Mouse (Mus musculus): ENCODE data around the gene Rbfox3.

The Rbfox3 gene

DNA sequence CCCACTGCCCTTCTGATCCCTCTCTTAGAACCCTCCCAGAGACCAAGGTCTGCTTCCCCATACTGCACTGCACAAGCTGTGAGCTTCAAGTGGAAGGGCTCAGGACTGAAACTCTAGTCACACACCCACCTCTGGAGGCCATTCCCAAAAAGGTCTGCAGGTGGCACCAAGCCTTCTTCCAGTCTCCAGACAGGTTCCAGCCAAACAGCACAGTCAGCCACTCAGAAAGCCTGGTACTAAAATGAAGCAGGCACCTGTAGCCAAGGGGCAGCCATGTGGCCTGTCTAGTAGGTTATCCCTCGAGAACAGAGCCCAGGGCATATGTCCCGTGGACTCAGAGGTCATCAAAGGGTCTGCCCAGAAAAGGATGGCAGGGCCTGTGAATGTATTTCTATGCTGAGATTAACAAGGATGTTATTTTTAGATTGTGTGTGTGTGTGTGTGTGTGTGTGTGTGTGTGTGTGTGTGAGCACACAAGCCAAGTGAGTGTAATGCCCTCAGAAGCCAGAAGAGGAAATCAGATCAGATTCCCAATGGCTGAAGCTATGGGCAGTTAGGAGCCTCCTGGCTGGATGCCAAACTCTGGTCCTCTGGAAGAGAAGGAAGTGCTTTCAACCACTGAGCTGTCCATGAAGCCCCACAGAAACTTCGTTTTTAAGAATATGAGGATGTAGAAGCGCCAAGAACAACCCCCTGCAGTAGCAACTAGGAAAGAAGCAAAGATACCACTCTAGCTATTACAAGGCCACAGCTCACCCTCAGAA, at the start of gene Rbfox3:
Gene Rbfox3 (minus strand): TSS at position 291 of the 764 bp plus-strand sequence.
- DNase-seq (ENCODE audit: low spot score): no peak

DNA sequence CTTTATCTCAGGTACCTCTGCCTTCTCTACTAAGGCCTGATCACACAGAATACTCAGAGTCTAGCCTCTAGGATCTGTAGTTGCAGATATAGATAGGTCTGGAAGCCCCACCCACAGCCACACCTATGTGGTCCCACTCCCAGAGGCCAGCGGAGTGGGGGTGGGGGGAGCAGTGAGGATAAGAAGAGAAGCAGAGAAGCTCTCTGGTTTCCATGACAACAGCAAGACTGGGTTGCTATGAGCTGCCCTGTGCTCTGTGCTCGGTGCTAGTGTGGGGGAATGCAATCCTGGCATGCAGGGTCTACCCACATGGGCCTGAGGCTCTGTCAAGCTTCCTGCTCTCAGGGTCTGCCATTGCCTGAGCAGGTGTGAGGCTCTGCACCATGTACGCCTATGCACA, 49.3 kb upstream of the Rbfox3 start:
- DNase-seq (ENCODE audit: low spot score): no peak

DNA sequence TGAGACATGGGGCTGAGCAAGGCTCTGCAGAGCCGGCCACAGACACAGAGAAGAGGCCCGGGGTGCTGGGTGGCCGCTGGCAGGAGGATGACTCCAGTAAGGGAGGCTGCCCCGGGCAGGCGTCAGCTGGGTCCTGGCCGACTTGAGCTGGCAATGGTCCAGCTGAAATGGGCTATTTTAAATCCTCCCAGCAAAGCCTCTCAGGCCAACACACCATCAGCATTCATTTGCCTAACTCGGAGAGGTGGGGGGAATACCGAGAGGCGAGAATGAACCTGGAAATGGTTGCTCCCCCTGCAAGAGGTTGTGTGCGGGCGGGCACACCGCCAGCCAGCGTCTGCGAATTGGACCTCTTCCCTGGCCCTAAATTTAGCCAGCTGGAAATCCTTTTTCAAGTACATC, 45.7 kb upstream of the Rbfox3 start:
- no peak for DNase-seq (ENCODE audit: low spot score)

DNA sequence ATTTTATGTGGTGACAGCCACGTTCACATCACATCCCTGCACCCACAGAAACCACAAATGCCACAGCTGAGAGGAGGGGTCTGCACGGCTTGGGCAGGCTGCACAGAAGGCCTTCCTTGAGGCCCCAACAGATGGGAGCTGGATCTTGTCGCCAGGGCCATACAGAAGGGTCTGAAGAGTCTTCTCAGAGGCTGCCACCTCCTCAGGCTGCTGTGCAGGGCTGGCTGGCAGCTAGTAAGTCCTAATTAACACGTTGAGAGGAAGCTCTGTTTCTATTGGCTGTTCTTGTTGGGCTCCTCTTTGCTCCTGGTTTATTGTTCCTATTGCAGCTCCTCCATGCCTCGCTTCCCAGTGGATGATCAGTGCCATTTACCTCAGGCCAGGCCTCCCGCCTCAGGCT, 43.6 kb upstream of the Rbfox3 start:
- DNase-seq (ENCODE audit: low spot score): no peak

DNA sequence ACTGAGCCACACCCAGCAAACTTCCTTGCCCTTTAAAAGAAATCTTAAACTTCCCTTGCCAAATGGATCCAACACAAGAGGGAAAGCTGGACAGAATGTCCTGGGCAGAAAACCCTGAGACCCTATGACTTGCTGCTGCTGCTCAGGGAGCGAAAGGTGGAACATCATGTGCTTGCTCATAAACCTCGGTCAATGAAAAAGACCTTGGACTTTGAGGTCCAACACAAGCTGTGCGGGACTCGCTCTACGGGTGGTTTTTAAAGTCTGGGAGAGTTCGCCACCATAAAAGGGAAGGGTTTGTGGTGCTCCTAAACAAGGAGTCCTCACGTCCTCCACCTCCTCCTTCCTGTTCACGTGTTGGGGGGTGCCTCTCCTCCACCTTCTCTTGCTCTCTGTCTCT, 34.5 kb upstream of the Rbfox3 start:
- no peak for DNase-seq (ENCODE audit: low spot score)

DNA sequence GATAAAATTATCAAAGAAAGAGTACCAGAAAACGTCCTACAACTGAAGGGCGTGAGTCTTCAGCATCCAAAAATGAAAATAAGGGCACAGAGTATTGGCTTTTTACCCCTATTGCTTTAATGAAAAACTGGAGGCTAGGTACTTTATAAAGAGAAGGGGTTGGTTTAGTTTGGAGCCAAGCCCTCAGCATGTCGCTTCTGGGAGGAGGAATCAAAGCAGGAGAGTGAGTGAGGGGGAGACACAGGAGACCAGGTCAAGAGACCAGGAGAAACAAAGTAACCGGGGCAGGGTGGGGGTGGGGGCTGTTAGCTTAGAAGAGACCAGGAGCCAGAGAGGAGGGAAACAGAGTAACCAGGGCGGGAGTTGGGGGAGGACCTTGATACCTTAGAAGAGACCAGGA, 29.9 kb upstream of the Rbfox3 start:
- no peak for DNase-seq (ENCODE audit: low spot score)

DNA sequence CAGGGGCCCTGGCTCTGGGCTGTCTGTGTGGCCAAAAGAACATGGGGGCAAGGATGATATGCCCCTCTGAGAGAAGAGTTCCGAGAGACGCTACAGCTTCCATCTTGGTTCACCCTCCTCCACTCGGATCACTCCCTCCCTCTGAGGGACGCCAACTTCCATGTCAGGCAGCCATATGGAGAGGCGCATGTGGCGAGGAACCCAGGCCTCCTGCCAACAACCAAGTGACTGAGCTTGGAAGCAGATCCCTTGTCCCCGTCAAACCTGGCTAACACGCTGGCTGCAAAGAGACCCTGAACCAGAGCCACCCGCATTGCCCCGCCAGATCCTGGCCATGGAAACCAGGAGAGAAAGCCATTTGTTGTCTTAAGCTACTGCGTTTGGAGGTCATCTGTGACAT, 29.1 kb upstream of the Rbfox3 start:
- DNase-seq (ENCODE audit: low spot score): peak; percentile 55

DNA sequence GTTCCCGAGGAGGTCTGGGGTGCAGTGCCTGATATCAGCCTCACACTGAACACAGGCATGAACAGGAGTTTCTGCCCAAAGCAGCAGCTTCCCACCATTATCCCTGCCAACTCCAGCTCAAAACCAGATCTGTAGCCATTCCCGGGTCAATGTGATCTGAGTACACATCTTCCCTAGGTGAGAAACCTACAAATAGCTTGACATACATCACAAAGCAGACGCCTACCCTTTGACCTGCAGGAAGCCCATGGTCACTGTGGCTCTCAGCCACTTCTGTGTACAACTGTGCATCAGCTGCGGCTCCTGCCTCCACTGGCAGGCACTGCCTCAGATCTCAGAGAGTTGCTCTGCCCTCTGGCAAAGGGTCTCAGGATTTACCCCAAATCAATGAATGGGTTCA, 28.3 kb upstream of the Rbfox3 start:
- no peak for DNase-seq (ENCODE audit: low spot score)

DNA sequence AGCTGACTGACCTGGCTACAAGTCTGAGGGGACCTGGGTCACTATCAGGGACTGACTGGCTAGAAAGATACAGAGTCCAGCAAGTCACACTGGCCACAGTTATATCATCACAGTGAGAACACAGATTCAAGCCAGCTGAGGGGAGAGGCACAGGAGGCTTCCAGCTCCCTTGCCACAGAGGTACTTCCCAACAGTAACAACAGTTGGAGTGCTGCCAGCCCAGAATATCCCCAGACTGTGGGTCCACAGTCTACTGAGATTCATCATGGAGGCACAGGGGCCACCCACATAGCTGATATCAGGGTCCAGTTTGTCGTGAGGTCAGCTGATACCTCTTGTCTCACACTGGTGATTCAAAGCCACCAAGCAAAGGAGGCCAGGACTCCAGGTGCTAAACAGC, 23.5 kb upstream of the Rbfox3 start:
- no peak for DNase-seq (ENCODE audit: low spot score)

DNA sequence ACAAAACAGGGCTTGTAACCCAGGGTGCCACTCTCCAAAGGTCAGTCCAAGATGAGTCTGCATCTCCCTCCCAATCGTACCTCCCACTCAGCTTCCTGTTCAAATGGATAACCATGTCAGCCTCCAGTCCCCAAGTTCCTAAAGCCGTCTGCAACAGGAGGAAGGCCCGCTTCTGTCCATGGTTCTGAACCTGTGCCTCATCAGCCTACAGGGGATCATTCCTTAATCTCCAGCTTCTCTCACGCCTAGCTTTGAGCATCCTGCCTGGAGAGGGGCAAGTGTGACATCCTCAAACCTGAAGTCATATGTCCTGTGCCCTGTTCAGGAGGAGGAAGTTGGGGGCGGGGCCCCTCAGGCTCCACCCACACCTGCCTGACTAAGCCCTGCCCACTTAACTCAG, 15.7 kb upstream of the Rbfox3 start:
- DNase-seq (ENCODE audit: low spot score): no peak

DNA sequence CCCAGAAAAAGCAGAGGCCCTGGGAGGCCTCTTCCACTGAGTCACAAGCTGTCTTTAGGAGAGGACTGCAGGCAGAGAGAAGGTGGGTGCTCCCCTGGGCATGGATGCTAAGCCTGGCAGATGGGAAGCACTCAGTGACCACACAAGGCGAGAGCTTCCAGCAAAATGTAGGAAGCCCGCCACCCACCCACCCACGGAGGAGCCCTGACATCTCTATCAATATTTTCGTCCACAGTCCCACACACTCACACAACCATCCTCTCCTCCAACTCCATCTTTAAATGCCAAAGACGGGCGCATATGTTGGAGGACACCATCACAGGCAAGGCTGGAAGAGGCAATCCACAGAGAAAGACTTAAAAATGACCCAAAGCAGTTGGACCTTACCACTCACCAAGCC, 10.5 kb upstream of the Rbfox3 start:
- DNase-seq (ENCODE audit: low spot score): no peak

DNA sequence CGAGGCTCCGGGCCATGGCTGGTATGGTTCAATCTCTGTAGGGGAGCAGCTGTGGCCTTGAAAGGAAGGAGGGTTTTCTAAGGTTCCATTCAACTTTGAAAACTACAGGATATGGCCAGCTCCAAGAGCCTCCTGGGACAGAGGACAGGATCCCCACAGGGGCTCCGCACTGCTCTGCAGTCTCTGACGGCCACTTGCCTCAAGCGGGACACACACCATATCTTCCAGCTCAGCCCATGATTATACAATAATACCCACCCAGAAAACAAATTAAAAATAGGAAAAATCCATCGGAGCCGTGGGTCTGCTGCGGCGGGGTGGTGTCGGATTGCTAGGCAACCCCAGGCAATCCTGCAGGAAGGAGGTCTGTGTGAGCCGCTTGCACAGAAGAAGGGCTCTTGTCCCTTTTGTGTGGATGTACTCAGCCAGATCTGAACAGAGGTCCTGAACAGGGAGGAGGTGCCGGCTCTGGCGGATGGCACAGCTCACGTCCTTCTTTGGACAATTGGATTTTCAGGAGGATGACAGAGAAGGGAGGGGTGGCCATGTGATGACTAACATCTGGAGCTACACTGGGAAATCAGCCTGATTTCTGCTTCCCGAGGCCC, 5.1 kb upstream of the Rbfox3 start:
- no peak for DNase-seq (ENCODE audit: low spot score)

DNA sequence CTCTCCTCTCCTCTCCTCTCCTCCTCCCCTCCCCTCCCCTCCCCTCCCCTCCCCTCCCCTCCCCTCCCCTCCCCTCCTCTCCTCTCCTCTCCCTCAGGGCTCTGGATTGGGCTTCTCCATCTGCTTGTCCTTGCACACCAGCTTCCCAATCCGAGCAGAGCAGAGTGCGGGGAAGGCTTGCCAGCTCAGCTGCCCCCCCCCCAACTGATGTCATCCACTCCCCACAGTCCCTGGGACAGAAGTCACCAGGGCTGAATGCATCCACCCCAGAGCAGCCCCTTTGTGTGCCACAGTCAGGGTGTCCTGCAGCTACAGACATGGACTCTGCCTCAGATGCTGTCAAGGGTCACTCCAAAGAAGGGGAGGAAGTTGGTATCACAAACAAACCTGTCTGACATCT, 4.5 kb upstream of the Rbfox3 start:
- DNase-seq (ENCODE audit: low spot score): no peak

DNA sequence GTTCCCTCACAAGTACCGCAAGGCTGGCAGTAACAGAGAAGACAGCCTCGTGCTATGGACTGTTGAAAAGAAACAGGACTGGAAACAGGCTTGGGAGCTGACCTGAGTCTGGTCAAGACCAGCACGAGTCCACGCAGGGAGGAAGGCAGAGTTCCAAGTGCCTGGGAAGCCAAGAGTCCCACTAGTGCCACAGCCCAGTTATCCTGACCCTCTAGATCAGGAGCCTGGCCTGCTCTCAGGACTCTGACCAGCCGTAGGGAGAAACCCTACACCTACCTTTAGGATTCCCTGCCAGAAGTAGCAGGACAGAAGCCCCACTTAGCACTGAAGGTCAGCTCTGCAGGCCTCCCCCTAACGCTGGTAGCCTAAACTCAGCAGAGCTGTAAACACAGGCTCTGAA, 1.3 kb upstream of the Rbfox3 start:
- DNase-seq (ENCODE audit: low spot score): no peak

DNA sequence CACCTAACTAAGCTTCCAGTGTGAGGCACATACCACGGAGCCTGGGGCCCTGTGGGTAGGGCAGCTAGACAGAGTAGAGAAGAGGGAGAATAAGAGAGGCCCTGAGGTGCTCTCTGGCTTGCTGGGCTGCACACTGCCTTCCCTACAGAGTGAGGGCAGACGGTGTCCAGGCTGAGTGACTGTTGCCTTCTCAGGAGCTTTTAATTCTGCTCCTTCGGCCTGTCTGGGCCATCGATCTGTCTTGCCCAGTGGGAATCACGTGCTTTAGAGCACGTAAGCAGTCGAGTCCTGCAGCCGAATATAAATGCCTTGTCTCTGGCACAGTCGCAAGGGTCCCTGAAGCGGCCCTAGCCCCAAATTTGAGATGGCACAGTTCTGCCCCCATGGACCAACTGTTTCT, 641 bp downstream of the Rbfox3 start:
- DNase-seq (ENCODE audit: low spot score): no peak

DNA sequence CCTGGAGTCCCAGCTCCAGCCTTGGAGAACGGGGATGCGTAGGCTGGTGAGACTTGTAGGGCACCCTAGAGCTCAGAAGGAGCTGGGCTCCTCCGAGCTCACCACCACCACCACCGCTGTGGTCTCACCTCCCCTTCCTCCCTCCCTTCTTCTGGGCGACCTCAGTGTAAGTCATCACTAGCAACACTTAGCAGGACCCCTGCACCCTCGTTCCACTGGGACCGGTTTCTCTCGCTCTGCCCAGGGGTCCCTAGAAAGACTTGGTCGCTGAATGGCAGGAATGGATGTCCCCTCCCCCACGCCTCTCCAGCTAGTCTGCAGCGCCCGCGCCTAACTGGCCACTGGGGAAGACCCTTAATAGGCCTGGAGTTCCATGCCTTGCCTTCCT, 1.6 kb downstream of the Rbfox3 start:
- no peak for DNase-seq (ENCODE audit: low spot score)

DNA sequence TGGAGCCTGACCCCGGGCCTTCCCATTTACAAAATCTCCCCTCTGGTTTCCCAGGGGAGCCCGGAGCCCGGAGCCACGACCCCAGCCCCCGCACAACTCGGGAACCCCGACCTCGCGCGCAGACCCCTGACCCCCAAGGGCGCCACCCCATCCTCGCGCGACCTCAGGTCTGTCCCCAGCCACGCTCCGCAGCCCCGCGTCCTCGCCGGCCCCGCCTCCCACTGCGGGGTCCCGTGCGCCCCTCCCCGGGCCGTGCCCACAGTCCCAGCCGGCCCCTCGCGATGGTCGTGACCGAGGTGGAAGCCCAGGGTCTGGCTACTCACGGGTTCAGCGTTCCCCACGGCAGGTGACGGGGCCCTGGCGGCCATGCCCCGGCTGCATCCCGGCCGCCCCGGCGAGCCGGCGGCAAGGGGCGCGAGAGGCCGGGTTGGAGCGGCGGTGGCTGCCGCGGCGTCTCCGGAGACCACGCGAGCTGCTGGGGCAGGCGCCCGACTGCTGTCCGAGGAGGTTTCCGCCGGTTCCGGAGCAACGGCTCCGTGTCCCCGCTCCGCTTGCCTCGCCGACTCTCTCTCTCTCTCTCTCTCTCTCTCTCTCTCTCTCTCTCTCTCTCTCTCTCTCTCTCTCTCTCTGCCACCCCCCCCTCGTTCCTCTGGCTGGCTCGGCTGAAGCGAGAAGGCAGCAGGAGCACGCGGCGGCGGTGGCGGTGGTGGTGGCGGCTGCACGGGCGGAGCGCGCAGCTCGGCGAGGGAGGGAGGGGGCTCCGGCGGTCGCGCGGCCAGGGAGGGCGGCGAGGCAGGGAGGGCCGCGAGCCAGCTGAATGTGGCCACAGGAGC, 2.2 kb downstream of the Rbfox3 start:
- DNase-seq (ENCODE audit: low spot score): no peak

DNA sequence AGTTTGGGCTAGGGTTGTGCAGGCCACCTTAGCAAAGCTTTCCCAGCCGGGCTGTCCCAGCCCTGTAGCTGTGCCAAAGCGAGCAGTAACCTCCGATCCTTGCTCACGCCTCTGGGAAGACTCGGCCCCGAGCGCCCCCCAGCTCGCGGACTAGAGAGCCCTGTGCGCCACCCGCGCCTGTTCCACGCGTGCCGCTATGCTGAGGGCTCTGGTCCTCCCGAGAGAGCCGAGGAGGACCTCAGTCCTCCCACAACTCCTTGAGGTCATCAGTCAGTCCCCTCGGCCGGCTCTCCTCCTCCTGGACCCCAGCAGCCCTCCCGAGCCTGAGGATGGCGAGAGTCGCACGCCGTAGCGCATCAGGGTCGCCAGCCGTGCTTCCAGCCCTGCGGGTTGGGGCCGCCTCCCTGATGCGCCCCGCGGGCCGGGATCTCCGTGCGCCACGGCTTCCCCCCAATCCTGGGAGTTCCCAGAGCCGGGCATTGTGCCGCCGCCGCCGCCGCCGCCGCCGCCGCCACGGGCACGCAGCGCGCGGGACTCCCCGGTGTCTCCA, 2.9 kb downstream of the Rbfox3 start:
- no peak for DNase-seq (ENCODE audit: low spot score)

DNA sequence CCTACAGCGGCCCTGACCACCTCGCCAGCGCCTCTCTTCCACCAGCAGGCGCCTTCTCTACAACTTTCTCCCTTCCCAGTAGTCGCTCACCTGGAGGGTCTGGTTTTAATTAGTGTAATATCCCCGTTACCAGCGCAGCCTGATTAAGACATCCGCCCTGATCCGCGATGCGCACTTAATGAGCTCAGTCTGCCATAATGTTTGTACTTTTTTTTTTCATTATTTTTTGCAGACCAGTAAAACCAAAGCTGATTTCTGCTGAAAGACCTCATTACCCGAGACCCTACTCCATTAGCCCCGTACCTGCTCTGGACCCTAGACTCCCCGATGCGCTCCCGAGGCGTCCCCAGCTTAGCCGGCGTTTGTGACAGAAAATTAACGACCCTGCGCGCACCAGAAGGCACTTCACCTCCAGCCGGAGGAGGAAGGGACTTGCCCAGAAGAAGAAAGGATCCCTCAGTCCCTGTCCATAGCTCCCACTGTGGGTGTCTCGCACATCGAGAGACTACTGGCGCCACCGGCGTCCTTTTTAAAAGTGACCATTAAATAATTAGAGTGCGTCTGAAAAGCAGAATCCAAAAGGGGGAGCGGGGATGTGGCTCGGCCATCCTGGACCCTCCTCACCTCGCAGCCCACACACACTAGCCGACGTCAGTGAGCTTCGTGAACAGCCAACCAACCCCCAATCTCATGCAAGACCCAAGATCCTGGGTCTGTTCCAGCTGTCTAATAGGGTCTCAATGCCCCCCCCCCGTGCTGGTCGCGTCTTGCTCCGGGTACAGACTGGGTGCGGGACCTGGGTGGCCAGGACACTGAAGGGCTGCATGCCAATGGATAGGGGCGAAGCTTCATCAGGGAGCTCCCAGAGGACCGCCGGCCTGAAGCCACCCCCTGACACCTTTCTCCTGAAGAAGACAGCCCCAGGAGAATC, 3.7 kb downstream of the Rbfox3 start:
- DNase-seq (ENCODE audit: low spot score): no peak

DNA sequence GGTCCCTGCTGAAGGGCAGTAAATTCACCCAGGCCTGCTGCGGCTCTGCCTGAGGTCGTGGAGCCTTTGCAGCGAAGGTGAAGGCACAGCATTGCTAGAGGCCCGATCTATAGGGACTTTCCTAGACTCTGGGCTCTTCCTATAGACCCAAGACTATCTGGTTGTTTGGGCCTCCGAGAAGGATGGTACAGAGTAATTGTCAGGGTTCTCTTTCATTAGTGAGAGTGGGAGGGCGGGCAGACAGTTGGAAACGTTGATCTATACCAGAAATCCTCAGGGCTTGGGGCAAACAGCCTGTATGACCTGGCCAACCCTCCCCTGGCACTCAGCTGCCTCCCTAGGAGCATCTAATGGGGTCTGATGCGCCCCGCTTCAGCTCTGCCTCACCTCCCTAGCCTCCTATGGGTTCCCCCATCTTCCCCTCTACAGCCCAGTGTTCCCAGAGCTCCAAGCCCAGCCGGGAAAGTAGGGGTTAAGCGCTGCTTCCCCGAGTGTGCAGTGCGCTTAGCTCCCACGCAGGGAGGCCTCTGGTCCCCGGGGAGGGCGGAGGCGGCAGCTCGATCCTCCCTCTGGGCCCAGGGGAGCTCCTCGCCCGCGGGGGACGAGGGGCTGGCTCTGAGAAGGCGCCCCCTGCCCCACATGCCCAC, 4.5 kb downstream of the Rbfox3 start:
- no peak for DNase-seq (ENCODE audit: low spot score)

DNA sequence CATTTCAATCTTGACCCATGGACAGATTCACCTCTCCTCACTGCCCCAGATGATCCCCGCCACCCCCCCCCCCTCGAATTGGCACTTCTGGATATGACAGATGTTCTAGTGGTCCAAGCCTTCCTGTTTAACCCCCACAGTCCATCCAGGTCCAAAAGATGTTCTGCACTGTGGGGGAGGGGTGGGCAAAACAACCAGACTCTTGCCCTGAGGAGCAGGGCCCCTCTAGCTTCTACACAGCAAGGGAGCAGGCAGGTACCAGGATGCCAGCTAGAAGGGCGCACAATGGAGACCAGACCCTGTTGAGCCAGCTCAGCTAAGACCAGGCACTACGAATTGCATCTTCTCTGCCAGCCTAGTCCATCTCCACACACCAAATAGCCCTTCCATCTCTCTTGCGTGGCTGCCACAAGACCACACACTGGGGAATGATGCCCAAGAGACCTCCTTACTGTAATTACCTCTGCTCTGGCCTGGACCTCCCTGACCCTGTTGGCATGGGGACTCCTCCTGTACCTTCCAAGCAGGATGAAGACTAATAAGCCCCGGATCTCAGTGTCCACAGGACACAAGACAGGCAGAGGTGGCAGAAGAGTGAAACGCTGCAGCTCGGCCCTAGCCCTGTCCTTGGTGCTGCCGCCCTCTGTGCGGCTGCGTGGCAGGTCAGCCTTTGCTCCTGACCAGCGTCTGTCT, 5.1 kb downstream of the Rbfox3 start:
- no peak for DNase-seq (ENCODE audit: low spot score)

Data from layer of hippocampus, adult 9-10 months (tissue).